Mouse (Mus musculus): Measurements from ENCODE around the gene Taok1. TPM values are rescaled to one million over a fixed set of nuclear protein-coding genes. Genes with fewer than 3 reads are reported as not detected.
A peak's percentile ranks its signal among the peaks of the same experiment; 100 is the strongest.

Gene Taok1
- polyA plus RNA-seq, 1 experiment = 6.9 TPM

GRCm38 (mm10) chr11:77629476-77629875 is 21.9 kb upstream of the Taok1 start:
- no peaks in the 10 kb centered on the region for H3K27me3 ChIP-seq (replicated peaks; ENCODE audit: control insufficient read depth, insufficient read depth, low read length)
- TF ChIP-seq POLR2A (IDR thresholded peaks at IDR 0.05; ENCODE audit: low read depth, low read length) (no peak), CTCF (conservative IDR thresholded peaks at IDR 0.05; ENCODE audit: insufficient read depth, insufficient read length, low read depth, low read length) (0 out of 2 replicates have a peak, but pooled peaks have one; percentile 4)
- WGBS = 0% methylated on average over 1 of the region's 1 CpGs
- H3K4me1 ChIP-seq (ENCODE audit: control insufficient read depth, insufficient read depth, low read length) = peaks cover 3% of the 10 kb centered on the region; the same call in 1 of the 2 replicates
- H3K36me3 ChIP-seq (ENCODE audit: control insufficient read depth, insufficient read depth, low read length) = no peaks in the 10 kb centered on the region
- H3K4me3 ChIP-seq (ENCODE audit: insufficient read depth, low read depth, low read length) = no peak overlapping the region
- H3K27ac ChIP-seq (ENCODE audit: insufficient read depth, low read depth, low read length) = no peak overlapping the region
- DNase-seq = peak; percentile 32

GRCm38 (mm10) chr11:77626596-77627535 is 19.3 kb upstream of the Taok1 start:
- no peaks in the 10 kb centered on the region for H3K27me3 ChIP-seq (replicated peaks; ENCODE audit: control insufficient read depth, insufficient read depth, low read length)
- H3K36me3 ChIP-seq (ENCODE audit: control insufficient read depth, insufficient read depth, low read length) = no peaks in the 10 kb centered on the region
- 82% methylated on average over 5 of the region's 5 CpGs for WGBS
- H3K4me1 ChIP-seq (ENCODE audit: control insufficient read depth, insufficient read depth, low read length) = peaks cover 3% of the 10 kb centered on the region; the same call in 1 of the 2 replicates
- H3K27ac ChIP-seq (ENCODE audit: insufficient read depth, low read depth, low read length) = no peak overlapping the region
- TF ChIP-seq POLR2A (IDR thresholded peaks at IDR 0.05; ENCODE audit: low read depth, low read length) (no peak), CTCF (conservative IDR thresholded peaks at IDR 0.05; ENCODE audit: insufficient read depth, insufficient read length, low read depth, low read length) (no peak)
- DNase-seq = no peak
- H3K4me3 ChIP-seq (ENCODE audit: insufficient read depth, low read depth, low read length) = no peak overlapping the region

GRCm38 (mm10) chr11:77625061-77625855 is 17.6 kb upstream of the Taok1 start:
- no peaks in the 10 kb centered on the region for H3K36me3 ChIP-seq (ENCODE audit: control insufficient read depth, insufficient read depth, low read length)
- H3K27me3 ChIP-seq (replicated peaks; ENCODE audit: control insufficient read depth, insufficient read depth, low read length) = no peaks in the 10 kb centered on the region
- peaks cover 3% of the 10 kb centered on the region; the same call in 1 of the 2 replicates for H3K4me1 ChIP-seq (ENCODE audit: control insufficient read depth, insufficient read depth, low read length)
- TF ChIP-seq POLR2A (IDR thresholded peaks at IDR 0.05; ENCODE audit: low read depth, low read length) (no peak), CTCF (conservative IDR thresholded peaks at IDR 0.05; ENCODE audit: insufficient read depth, insufficient read length, low read depth, low read length) (no peak)
- no peak overlapping the region for H3K4me3 ChIP-seq (ENCODE audit: insufficient read depth, low read depth, low read length)
- 21% methylated on average over 11 of the region's 11 CpGs for WGBS
- no peak overlapping the region for H3K27ac ChIP-seq (ENCODE audit: insufficient read depth, low read depth, low read length)
- peak; percentile 11 for DNase-seq

GRCm38 (mm10) chr11:77624441-77625060 is 16.9 kb upstream of the Taok1 start:
- Histone ChIP-seq H3K4me3 (ENCODE audit: insufficient read depth, low read depth, low read length) (no peak overlapping the region), H3K27ac (ENCODE audit: insufficient read depth, low read depth, low read length) (no peak overlapping the region), H3K36me3 (ENCODE audit: control insufficient read depth, insufficient read depth, low read length) (no peaks in the 10 kb centered on the region), H3K4me1 (ENCODE audit: control insufficient read depth, insufficient read depth, low read length) (no peaks in the 10 kb centered on the region), H3K27me3 (replicated peaks; ENCODE audit: control insufficient read depth, insufficient read depth, low read length) (no peaks in the 10 kb centered on the region)
- WGBS = 14% methylated on average over 17 of the region's 17 CpGs
- no peak for DNase-seq
- TF ChIP-seq POLR2A (IDR thresholded peaks at IDR 0.05; ENCODE audit: low read depth, low read length) (no peak), CTCF (conservative IDR thresholded peaks at IDR 0.05; ENCODE audit: insufficient read depth, insufficient read length, low read depth, low read length) (no peak)

- TF ChIP-seq CTCF (conservative IDR thresholded peaks at IDR 0.05; ENCODE audit: insufficient read depth, insufficient read length, low read depth, low read length) (no peak), POLR2A (IDR thresholded peaks at IDR 0.05; ENCODE audit: low read depth, low read length) (no peak)
- no peak overlapping the region for H3K27ac ChIP-seq (ENCODE audit: insufficient read depth, low read depth, low read length)
- no peaks in the 10 kb centered on the region for H3K36me3 ChIP-seq (ENCODE audit: control insufficient read depth, insufficient read depth, low read length)
- DNase-seq = no peak
- H3K4me1 ChIP-seq (ENCODE audit: control insufficient read depth, insufficient read depth, low read length) = no peaks in the 10 kb centered on the region
- no peaks in the 10 kb centered on the region for H3K27me3 ChIP-seq (replicated peaks; ENCODE audit: control insufficient read depth, insufficient read depth, low read length)
- no peak overlapping the region for H3K4me3 ChIP-seq (ENCODE audit: insufficient read depth, low read depth, low read length)
- WGBS = 65% methylated on average over 5 of the region's 5 CpGs
Observed at GRCm38 (mm10) chr11:77624002-77624401, 16.4 kb upstream of the Taok1 start.

- H3K4me1 ChIP-seq (ENCODE audit: control insufficient read depth, insufficient read depth, low read length) = no peaks in the 10 kb centered on the region
- no peak for DNase-seq
- 67% methylated on average over 5 of the region's 5 CpGs for WGBS
- H3K27ac ChIP-seq (ENCODE audit: insufficient read depth, low read depth, low read length) = no peak overlapping the region
- H3K4me3 ChIP-seq (ENCODE audit: insufficient read depth, low read depth, low read length) = no peak overlapping the region
- no peaks in the 10 kb centered on the region for H3K27me3 ChIP-seq (replicated peaks; ENCODE audit: control insufficient read depth, insufficient read depth, low read length)
- no peaks in the 10 kb centered on the region for H3K36me3 ChIP-seq (ENCODE audit: control insufficient read depth, insufficient read depth, low read length)
- no peak for TF ChIP-seq POLR2A (IDR thresholded peaks at IDR 0.05; ENCODE audit: low read depth, low read length)
- no peak for TF ChIP-seq CTCF (conservative IDR thresholded peaks at IDR 0.05; ENCODE audit: insufficient read depth, insufficient read length, low read depth, low read length)
Observed at GRCm38 (mm10) chr11:77621902-77622535, 14.4 kb upstream of the Taok1 start.
